Mouse (Mus musculus): ENCODE data around the gene Zbtb16.

GRCm38 (mm10) chr9:48817907-48818306 lies 18.1 kb downstream of the Zbtb16 start:
- TF ChIP-seq CTCF (IDR thresholded peaks at IDR 0.05; ENCODE audit: low read depth, low read length) (no peak), GATA2 (IDR thresholded peaks at IDR 0.05; ENCODE audit: borderline replicate concordance, low read depth, low read length) (no peak), TAL1 (conservative IDR thresholded peaks at IDR 0.05; ENCODE audit: low read depth, low read length) (no peak), GATA1 (IDR thresholded peaks at IDR 0.05; ENCODE audit: borderline replicate concordance, low read length) (no peak)
